Mouse (Mus musculus): Measurements from ENCODE around the gene Slc2a13.

DNA sequence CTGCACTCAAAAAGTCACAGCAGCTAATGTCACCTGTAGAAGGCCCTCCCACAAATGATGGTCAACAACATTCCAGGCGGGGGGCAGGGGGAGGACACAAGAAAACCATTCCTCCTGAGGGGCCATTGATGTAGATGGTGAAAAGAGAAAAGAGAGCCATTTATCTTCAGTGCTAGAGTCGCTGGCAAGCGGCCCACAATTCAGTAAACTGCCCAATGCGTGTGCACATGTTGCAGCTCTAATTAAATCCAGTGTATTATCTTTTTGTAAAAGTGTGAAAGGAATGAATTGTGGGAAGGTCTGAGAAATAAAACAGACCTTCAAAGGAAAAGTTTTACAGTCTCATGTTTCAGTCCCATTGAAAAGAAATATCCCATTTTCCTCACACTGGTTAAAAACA, 28.5 kb downstream of the Slc2a13 start:
- TF ChIP-seq CTCF (IDR thresholded peaks at IDR 0.05; ENCODE audit: low read depth) = no peak
- TF ChIP-seq EP300 (IDR thresholded peaks at IDR 0.05; ENCODE audit: low read depth) = no peak
